Mouse (Mus musculus) G1E (cell line): ENCODE data around the gene Med26. TPM values are rescaled to one million over a fixed set of nuclear protein-coding genes. Genes with fewer than 3 reads are reported as not detected.

ENCODE experiments used
- ATAC-seq: 2 replicates; pipeline ENCODE4 v1.8.0; 2016; ENCODE audit warnings: mild to moderate bottlenecking; ENCODE audit not compliant: insufficient number of reproducible peaks, poor library complexity, low FRiP score, severe bottlenecking; ENCODE audit errors: extremely low read depth
- DNase-seq: peaks from one replicate; pipeline ENCODE4 v3.0.0; 2012; ENCODE audit warnings: low spot score
- H3K27me3 ChIP-seq: 2 replicates; pipeline ENCODE4 v1.6.1; 2012; ENCODE audit warnings: mild to moderate bottlenecking, low read length, inconsistent platforms; ENCODE audit not compliant: insufficient read depth
- H3K36me3 ChIP-seq: replicated peaks from 2 replicates; pipeline ENCODE3; 2012; ENCODE audit warnings: mild to moderate bottlenecking, inconsistent platforms
- H3K4me1 ChIP-seq: 2 replicates; pipeline ENCODE4 v1.6.1; 2012; ENCODE audit warnings: low read depth, low read length, inconsistent platforms, mixed read lengths; ENCODE audit not compliant: insufficient read depth
- H3K4me3 ChIP-seq: 2 replicates; pipeline ENCODE4 v1.5.1; 2012; ENCODE audit warnings: low read depth, mild to moderate bottlenecking, inconsistent platforms, low read length, moderate library complexity, mixed read lengths
- H3K9me3 ChIP-seq: replicated peaks from 2 replicates; pipeline ENCODE4 v1.6.1; 2012; ENCODE audit warnings: inconsistent platforms
- CTCF ChIP-seq: IDR thresholded peaks from 2 replicates; pipeline ENCODE4 v1.5.1; 2012; ENCODE audit warnings: low read depth, low read length, inconsistent platforms, mixed read lengths
- GATA1 ChIP-seq: IDR thresholded peaks from 2 replicates; pipeline ENCODE4 v1.6.1; 2012; ENCODE audit warnings: borderline replicate concordance, low read length, inconsistent platforms, mixed read lengths
- GATA2 ChIP-seq: IDR thresholded peaks from 2 replicates; pipeline ENCODE4 v1.6.1; 2012; ENCODE audit warnings: low read depth, low read length, inconsistent platforms, borderline replicate concordance
- POLR2AphosphoS5 ChIP-seq: IDR thresholded peaks from 2 replicates; pipeline ENCODE4 v1.6.1; 2012; ENCODE audit warnings: low read depth, low read length, inconsistent platforms; ENCODE audit not compliant: insufficient replicate concordance
- TAL1 ChIP-seq: conservative IDR thresholded peaks from 2 replicates; pipeline ENCODE4 v1.6.1; 2012; ENCODE audit warnings: low read depth, low read length, inconsistent platforms, mixed read lengths
- polyA plus RNA-seq: library from polyadenylated mRNA; stranded (reverse); fragments of >175 nt; gene quantifications from 2 replicates; pipeline ENCODE4 v1.2.3, GENCODE M21; 2012
- total RNA-seq, 2 experiments: library from RNA; stranded (forward) in 1 of 2; stranded (reverse) in 1 of 2; fragments of 200-1000 nt in 1 of 2; fragments of >200 nt in 1 of 2; fragmentation: Nextera tagmentation in 1 of 2; gene quantifications; 2 replicates each; pipeline ENCODE4 v1.2.3; 2014 to 2017

Med26 gene
- total RNA-seq (2014; fragmentation: Nextera tagmentation) (14.8 and 17.9 TPM in 2 replicates), total RNA-seq (2017) (6.9 and 7.6 TPM in 2 replicates), polyA plus RNA-seq (43.8 and 61.3 TPM in 2 replicates)

DNA sequence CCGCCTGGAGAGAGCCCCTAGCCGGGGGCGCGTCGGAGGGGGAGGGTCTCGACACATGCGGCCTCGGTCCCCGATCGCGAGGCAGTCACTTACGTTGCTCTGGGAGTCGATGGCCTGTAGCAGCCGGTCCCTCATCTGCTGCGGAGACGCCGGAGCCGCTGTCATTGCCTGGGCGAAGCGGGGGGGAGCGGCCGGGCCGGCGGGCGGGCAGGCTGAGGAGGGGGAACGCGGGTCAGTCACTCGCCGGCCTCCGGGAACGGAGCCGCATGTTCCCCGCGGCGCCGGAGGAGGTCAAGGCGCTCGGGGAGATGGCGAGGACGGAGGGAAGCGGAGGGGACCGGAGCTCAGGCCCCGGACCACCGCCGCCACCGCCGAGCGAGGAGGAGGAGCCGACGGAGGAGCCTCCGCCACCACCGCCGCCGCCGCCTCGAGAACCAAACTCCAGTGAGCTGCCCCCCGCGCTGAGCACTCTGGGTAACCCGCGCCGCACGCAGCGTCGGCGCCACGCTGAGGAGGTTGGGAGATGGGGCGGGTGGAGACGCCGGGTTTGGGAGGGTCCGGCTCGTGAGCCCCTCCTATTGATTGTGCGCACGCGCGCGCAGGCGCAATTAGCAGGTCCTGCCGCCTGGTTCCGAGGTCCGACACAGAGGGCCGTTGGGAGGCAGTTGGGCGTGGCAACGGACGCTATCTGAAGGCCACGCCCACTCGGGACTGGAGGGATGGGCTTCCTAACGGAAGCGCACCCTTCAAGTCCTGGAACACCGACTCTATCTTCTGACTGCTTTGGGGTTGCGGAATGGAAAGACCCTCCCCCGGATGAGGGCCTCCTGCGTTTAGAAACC is at the start of gene Med26:
Med26 (minus strand) TSS at position 469 of the 842 bp plus-strand sequence.
- peaks cover 55% of the 10 kb centered on the region for H3K36me3 ChIP-seq
- no peak for TF ChIP-seq POLR2AphosphoS5
- TF ChIP-seq TAL1: no peak
- no peak for TF ChIP-seq CTCF
- no peak for TF ChIP-seq GATA1
- peak; percentile 95 for ATAC-seq
- H3K4me1 ChIP-seq: peaks cover 50% of the 10 kb centered on the region
- peak; percentile 96 for DNase-seq
- no peaks in the 10 kb centered on the region for H3K27me3 ChIP-seq
- peak within 1 kb of the TSS; percentile 96 for H3K4me3 ChIP-seq
- H3K9me3 ChIP-seq: no peaks in the 10 kb centered on the region

DNA sequence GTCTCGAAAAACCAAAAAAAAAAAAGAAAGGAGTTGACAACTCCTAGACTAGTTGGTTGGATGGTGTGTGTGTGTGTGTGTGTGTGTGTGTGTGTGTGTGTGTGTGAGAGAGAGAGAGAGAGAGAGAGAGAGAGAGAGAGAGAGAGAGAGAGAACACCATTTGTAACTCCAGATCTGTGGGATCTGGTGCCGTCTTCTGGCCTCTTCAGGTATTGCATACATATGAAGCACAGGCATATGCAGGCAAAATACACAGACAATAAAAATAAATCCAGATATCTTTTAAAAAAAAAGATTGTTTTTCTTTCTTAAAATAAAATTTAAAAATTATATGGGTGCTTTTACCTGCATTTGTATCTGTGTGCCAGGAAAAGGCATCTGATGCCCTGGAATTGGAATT is 42.1 kb upstream of the Med26 start:
- no peak for DNase-seq
- ATAC-seq: no peak
- TF ChIP-seq GATA1 (no peak), CTCF (0 out of 2 replicates have a peak, but pooled peaks have one; percentile 13)
- H3K4me3 ChIP-seq: no peak overlapping the region
- no peaks in the 10 kb centered on the region for H3K9me3 ChIP-seq
- peaks cover 17% of the 10 kb centered on the region for H3K4me1 ChIP-seq
- peaks cover 19% of the 10 kb centered on the region for H3K27me3 ChIP-seq
- H3K36me3 ChIP-seq: no peaks in the 10 kb centered on the region

DNA sequence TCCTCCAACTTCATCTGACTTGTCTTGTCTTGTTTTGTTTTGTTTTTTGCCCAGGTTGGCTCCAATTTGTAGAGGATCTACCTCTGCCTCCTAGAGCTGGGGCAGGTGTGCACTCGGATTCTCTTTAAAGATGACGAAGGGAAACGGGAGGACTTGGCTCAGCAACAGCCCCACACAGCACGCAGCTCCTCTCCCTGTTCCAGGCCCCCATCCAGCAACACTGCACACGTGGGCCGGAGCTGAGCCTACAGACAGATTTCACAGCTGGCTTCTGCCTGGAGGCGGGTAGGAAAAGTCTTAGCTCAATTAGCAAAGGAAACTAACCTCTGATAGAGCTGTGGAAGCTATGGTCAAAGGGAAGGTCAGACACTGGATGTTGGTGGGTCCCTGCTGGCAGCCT is 41.2 kb upstream of the Med26 start:
- H3K4me1 ChIP-seq: peaks cover 21% of the 10 kb centered on the region

DNA sequence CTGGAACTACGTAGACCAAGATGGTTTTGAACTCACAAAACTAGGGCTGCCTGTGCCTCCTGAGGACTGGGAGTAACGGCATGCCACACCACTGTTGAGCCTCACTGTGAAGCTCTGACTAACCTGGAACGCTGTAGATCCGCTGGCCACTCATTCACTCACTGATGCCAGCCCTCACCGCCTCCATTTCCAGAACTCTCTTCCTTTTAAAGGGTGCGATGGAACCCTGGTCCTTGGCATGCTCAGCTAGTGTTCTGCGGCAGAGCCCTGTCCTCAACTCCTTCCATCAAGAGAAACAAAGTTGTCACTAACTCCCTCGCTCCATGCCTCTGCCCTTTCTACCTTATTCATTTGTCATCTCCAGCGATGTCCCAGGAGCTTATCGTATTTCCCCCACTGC is 40.8 kb upstream of the Med26 start:
- ATAC-seq (no peak), DNase-seq (no peak)
- TF ChIP-seq POLR2AphosphoS5 (no peak), CTCF (no peak)
- Histone ChIP-seq H3K36me3 (no peaks in the 10 kb centered on the region), H3K27me3 (peaks cover 24% of the 10 kb centered on the region), H3K4me3 (no peak overlapping the region), H3K4me1 (peaks cover 23% of the 10 kb centered on the region), H3K9me3 (no peaks in the 10 kb centered on the region)

More for the DNA sequence above, 41.2 kb upstream of the Med26 start:
- Histone ChIP-seq H3K27me3 (peaks cover 23% of the 10 kb centered on the region), H3K4me3 (no peak overlapping the region), H3K9me3 (no peaks in the 10 kb centered on the region), H3K36me3 (no peaks in the 10 kb centered on the region)
- DNase-seq (no peak), ATAC-seq (no peak)
- TF ChIP-seq TAL1 (no peak), POLR2AphosphoS5 (no peak), GATA1 (no peak), GATA2 (no peak), CTCF (no peak)

DNA sequence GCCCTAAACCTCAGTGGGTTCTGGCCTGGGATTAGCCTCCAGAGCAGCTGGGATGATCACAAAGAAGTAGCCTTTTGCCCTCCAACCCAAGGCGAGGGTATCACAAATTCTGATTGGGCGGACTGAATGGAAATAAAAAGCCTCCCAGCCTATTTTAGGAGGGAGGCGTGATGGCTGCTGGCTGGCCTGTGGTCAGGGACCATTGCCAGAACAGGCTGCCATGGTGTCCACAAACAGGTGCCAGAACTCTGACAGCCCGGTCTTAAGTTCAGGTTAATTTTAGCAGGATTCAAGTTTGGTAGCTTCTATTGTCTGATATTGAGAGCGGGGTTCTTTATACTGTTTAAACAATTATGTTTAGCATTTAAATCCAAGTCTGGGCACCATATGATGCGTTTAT is 39.7 kb upstream of the Med26 start:
- peaks cover 32% of the 10 kb centered on the region for H3K4me1 ChIP-seq
- peaks cover 24% of the 10 kb centered on the region for H3K27me3 ChIP-seq
- DNase-seq (no peak), ATAC-seq (no peak)
- TF ChIP-seq TAL1 (no peak), POLR2AphosphoS5 (no peak), CTCF (no peak), GATA2 (no peak), GATA1 (no peak)
- H3K4me3 ChIP-seq: no peak overlapping the region
- H3K36me3 ChIP-seq: no peaks in the 10 kb centered on the region
- H3K9me3 ChIP-seq: no peaks in the 10 kb centered on the region

DNA sequence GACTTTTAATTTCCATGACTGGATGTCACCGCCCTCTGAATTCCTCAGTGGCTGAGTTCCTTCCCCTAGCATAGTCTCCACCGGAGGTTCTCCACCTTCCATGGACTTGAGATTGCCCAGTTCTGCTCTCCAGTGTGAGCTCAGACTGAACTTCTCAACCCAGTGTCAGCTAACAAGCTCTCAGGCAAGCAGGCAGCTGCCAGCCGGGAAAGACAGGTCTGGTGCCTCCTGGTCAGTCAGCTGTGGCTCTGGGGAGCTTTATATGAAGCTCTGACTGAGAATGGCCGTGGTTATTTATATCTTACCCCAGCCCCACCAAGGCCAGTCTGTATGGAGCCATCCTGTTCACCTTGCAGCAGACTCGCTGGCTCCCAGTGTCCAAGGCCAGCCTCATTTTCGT is 36.3 kb upstream of the Med26 start:
- Histone ChIP-seq H3K27me3 (peaks cover 23% of the 10 kb centered on the region), H3K4me3 (no peak overlapping the region), H3K9me3 (no peaks in the 10 kb centered on the region), H3K4me1 (peaks cover 35% of the 10 kb centered on the region), H3K36me3 (no peaks in the 10 kb centered on the region)
- no peak for ATAC-seq
- DNase-seq: no peak
- TF ChIP-seq GATA2: no peak
- TF ChIP-seq TAL1: no peak
- TF ChIP-seq POLR2AphosphoS5: no peak
- no peak for TF ChIP-seq GATA1
- TF ChIP-seq CTCF: no peak
